Mouse (Mus musculus): ENCODE measurements around the gene Insrr.
A peak's percentile ranks its signal among the peaks of the same experiment; 100 is the strongest.
"Not testable (repeated sequence)": the region's sequence is repeated elsewhere in the genome, so short reads cannot be mapped to it uniquely, and the experiment has no call there.

Gene Insrr

GRCm38 (mm10) chr3:87838622-87839021, 41.9 kb downstream of the Insrr start:
- peak; percentile 50 for DNase-seq

GRCm38 (mm10) chr3:87840858-87841257, 44.1 kb downstream of the Insrr start:
- no peak for DNase-seq

- no peak for DNase-seq
Measured at GRCm38 (mm10) chr3:87844981-87845380, 48.2 kb downstream of the Insrr start.

- no peak for DNase-seq
Measured at GRCm38 (mm10) chr3:87846186-87846585, 49.4 kb downstream of the Insrr start.

GRCm38 (mm10) chr3:87846650-87847110, 49.9 kb downstream of the Insrr start, which contains the start of gene Sh2d2a:
Gene Sh2d2a, plus strand, starts transcription at chr3:87846755.
- DNase-seq, result no peak

GRCm38 (mm10) chr3:87847680-87848079, 50.9 kb downstream of the Insrr start:
- no peak for DNase-seq

- no peak for DNase-seq
Measured at GRCm38 (mm10) chr3:87849117-87849516, 52.4 kb downstream of the Insrr start.

- no peak for DNase-seq
Measured at GRCm38 (mm10) chr3:87854795-87855568, 58.2 kb downstream of the Insrr start.

GRCm38 (mm10) chr3:87855936-87856335, 59.2 kb downstream of the Insrr start:
- DNase-seq, result no peak

GRCm38 (mm10) chr3:87857666-87858065, 60.9 kb downstream of the Insrr start:
- DNase-seq, result no peak

- peak; percentile 48 for DNase-seq
Measured at GRCm38 (mm10) chr3:87859813-87860212, 63.1 kb downstream of the Insrr start.

- not testable (repeated sequence) for DNase-seq
Measured at GRCm38 (mm10) chr3:87864111-87864510, 67.4 kb downstream of the Insrr start.
